Mouse (Mus musculus) erythroid progenitor cell, adult 5-6 weeks (primary cell): Measurements from ENCODE around the gene Jmy. TPM values are rescaled to one million over a fixed set of nuclear protein-coding genes. Genes with fewer than 3 reads are reported as not detected.
"Not testable (repeated sequence)": the region's sequence is repeated elsewhere in the genome, so short reads cannot be mapped to it uniquely, and the experiment has no call there.

Experiments used
- ATAC-seq: replicated peaks from 2 replicates; pipeline ENCODE4 v1.8.0; 2016; ENCODE audit warnings: moderate number of reproducible peaks, mild to moderate bottlenecking, moderate TSS enrichment, inconsistent platforms; ENCODE audit not compliant: poor library complexity, low FRiP score, severe bottlenecking
- total RNA-seq, 2 experiments: library from RNA; stranded (forward) in 1 of 2; stranded (reverse) in 1 of 2; fragments of 150-400 nt in 1 of 2; fragments of 186-747, 209-891 nt in 1 of 2; gene quantifications; 2 replicates each; pipeline versions ENCODE4 v1.2.3 to v1.2.4; 2015 to 2017; ENCODE audit warnings: low replicate concordance in 2 of 2

Jmy gene
- 21.6 and 23.1 TPM in 2 replicates for total RNA-seq (2015; ENCODE audit: low replicate concordance)
- 19.5 and 33.4 TPM in 2 replicates for total RNA-seq (2017; ENCODE audit: low replicate concordance)

- ATAC-seq = peak; percentile 67
Observed at GRCm38 (mm10) chr13:93499167-93499972, at the start of gene Jmy. TSS of gene Jmy (minus strand) at chr13:93499808.

GRCm38 (mm10) chr13:93547641-93548040 is 48.0 kb upstream of the Jmy start:
- ATAC-seq = no peak

DNA sequence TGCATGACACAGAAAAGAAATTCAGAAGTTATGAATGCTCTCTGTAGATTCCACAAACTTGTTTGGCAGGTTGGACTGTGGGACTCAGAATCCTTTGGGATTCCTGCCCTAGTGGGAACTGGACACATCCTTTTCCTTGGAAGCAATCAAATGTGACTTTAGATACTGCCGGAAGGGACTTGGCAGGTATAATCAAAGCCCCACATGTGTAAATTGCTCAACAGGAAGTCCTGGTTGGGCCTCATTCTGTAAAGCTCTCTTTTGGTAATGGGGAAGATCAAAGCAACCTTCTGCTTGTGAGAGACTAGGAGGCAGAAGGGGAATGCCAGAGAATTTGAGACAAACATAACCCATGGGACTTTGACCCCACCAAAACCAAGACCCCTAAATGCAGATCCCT is 46.4 kb upstream of the Jmy start:
- ATAC-seq = no peak

DNA sequence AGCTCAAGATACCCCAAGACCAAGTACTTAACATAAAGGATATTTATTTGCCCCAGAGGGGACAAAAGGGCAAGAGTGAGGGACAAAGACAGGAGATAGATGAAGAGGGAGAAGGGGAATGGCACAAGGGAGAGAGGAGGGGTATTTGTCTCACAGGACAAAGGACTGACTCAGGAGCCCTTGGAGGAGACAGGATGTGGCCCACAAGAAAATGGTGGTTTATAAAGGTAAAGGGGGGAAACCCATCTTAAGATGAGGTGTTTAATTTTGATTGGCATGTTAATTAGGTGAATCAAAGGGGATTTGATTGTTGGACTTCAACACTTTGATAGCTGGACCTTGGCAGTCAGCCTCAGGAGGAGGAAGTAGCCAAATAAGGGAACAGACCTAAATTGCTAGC is 44.7 kb upstream of the Jmy start:
- no peak for ATAC-seq

DNA sequence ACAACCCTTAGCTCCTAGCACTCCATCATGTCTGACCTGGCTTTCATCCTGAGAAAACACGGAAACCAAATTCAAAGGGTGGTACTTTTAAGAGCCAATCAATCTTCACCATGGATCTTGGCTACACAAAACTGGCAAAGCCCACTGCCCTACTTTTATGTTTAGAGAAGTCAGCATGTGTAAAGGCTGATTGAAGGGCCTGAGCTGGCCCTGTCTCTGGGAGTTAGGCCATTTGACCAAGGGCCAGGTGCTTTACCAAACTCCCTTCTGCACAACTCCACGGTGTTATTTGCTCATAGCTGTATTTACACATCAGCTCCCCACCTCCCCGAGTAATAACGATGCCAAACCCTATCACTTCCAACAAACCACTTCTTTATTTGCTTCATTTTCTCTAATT is 39.7 kb upstream of the Jmy start:
- no peak for ATAC-seq

GRCm38 (mm10) chr13:93518753-93519319 is 19.2 kb upstream of the Jmy start:
- ATAC-seq = no peak

DNA sequence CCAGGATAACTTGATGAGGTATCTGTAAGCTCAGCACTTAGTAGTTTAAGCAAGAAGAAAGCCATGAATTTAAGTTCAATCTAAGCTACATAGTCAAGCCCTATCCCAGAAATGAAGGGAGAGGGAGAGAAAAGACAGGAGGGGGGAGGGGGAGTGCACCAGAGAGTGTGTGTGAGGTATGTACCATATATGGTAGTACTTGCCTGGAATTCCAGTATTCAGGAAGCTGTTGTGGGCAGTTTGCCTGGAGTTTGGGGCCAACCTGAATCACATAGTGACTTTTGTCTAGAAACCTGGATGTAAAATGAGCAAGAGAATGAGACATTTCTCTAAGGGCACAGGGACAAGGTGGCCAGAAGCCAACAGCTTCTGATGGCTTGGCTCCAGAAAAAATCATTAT is 17.6 kb upstream of the Jmy start:
- ATAC-seq = no peak

DNA sequence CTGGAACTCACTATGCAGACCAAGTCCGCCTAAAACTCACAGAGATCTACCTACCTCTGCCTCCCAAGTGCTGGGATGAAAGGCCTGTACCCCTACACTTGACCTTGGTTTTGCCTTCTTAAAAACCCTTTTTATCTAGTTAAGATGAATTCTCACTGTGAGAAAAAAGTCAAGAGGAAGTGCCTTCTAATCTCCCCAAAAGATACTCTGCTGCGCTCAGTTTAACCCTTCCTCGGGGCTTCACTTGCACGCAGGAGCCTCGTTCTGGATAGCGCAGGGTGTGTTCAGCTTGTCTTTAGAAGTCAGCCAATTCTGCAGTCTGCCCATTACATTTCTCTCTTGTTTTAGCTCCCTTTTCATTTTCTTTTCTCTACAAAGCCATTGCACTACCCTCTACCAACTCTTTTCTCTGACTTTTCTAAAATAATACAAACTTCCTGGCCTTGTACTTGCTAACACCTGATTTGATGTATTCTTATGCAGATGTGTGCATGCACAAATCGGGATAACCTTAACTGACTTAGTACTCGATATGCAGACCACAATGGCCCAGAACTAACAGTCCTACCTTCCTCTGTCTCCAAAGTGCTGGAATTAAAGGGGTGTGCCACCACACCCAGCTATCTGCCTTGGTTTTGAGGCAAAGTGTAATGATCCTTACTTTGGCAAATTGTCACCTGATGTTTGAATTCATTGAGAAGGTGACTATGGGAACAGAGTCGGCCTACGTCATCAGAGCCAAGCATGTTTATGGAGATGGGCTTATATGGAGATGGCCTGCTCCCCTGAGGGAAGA is 14.6 kb upstream of the Jmy start:
- no peak for ATAC-seq

DNA sequence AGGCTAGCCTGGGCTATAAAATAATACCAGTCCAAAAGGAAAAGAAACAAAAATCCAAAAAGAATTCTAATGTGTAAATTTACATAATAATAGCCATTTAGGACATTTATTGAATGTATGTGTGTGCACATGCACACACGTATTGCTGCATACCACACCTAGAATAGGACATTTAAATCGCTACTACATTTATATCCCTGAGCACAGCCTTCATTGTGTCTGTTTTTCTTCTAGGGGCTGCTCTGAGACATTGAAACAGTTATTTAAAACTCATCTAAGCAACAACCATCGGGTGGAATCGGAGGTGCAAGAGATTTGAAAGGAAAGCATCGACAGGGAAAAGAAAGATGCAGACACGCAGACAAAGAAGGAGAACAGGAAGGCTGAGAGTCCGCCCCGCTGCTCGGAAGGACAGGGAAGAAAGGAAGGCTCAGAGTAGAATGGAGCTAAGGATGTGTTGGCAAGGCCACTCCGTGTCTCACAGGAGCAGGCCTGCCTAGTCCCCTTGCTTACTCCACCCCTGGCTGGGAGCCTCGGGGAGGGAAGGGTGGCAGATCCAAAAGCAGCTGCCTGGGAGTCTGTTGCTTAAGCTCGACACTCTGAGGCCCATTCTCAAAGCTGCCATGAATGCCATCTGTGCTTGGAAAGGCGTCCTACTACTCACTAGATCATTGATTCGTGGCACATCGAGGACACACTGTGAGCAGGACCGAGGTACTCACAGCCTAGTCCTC is 11.0 kb upstream of the Jmy start:
- no peak for ATAC-seq

DNA sequence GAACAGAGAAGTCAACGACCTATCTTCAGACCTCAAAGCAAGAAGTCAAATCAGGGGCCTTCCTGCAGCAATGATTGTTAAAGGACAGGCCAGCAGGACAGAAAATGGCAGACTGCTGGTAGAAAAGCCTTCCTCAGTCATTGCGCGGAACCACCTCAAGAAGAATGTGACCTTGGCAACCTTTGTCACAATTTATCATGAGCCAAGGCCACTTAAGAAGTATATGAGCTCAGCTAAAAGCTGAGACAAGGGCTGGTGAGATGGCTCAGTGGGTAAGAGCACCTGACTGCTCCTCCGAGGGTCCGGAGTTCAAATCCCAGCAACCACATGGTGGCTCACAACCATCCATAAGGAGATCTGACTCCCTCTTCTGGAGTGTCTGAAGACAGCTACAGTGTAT is 7.3 kb upstream of the Jmy start:
- not testable (repeated sequence) for ATAC-seq

DNA sequence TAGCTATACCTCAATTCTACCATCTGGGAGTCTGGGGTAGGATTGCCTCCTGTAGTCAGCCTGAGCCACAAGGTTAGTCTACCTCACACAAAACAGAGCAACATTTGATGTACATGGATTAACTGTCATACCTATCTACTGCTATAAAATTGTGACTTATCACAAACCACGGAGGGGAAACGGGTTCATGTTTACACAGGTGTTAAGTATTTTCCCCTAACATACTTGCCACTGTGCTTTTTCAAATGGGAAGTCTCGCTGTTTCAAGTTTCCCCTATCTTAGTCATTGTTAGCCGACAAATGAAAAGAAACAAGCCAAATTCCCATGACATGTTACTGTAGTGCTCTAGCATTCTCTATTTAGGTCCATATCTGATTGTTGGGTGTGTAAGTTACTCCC is 2.1 kb upstream of the Jmy start:
- ATAC-seq = no peak

DNA sequence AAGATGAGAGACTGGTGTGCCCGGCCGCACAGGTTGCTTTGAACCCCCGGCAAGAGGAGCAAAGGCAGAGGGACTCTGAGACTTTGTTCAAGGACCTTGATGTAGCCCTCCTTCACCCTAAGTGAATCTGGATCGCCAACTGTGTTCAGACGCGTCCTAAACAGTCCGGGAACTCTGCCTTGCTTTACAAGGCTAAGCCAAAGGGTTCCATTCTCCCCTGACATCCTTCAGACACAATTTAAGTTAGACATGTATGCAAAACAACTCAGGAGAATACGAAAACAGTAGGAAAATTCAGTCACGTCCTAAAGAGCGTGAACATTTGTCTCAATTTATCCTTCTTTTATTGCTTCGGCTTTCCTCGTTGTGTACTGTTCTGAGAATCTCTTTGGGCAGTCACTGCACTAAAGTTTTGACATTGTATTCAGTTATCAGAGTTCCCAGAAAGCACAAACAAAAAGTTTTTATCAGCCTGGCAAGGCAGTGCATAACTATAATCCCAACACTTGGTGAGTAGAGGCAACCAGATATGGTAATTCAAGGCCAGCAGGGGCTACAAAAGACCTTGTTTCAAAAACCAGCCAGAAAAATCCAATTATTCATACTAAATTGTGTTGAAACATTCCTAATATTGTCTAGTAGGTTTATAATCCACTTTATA is 495 bp upstream of the Jmy start:
- ATAC-seq = peak; percentile 27

DNA sequence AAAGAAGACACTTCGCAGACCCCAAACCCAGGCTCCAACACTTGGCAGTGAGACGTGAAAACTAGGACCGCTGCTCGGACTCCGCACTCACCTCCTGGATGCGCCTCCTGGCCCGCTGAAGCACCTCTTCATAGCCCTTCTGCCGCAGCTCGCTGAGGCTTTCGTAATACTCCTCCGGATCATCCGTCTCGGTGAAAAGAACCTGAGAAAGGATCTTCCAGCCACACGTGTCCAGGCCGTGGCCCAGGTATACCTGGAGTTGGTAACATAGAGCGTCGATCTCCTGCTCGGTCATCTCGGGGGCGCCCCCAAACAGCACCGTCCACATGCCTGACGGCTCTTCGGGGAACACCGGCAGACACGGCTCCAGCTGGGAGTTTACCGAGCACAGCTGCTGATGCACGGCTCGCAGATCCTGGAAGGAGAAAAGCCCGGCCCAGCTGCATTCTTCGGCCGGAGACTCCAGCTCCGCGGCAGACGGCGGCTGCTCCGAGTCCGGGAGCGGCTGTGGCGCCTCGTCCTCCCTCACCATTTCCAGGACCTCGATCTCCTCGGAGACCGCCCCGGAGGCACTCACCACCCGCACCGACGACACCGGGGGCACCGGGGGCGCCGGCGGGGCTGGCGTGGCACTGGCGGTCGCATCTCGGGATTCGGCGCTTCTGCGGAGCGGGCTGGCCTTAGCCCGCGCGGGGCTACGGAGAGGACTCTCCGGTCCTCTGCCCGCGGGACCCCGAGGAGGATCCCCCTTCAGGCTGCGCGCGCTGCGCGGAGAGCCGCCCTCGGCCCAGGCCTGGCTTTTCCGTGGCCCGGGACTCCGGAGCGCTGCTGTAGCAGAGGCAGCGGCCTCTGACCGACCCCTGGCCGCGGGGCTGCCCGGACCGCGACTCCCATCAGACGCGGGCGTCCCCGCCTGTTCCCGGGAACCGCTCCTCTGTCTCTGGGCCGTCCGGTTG is 1.1 kb downstream of the Jmy start:
- peak; percentile 60 for ATAC-seq

DNA sequence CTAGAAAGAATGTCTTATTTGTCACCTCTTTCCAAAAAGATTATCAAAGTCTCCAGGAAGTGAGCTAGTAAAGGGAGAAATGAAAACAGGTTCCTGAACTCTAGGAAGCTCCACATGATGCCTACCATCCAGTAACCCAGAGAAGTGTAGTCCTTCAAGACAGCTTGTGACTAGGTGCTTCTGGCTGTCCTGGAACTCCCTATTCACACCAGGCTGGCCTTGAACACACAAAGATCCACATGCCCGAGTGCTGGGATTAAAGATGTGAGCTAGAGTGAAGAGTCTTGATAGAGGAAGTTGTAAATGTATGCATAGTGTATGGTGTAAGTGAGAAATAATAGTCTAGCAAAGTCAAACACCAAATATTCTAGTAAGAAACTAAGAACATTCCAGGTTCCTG is 2.6 kb downstream of the Jmy start:
- peak; percentile 16; the same call in 1 of the 2 replicates for ATAC-seq

DNA sequence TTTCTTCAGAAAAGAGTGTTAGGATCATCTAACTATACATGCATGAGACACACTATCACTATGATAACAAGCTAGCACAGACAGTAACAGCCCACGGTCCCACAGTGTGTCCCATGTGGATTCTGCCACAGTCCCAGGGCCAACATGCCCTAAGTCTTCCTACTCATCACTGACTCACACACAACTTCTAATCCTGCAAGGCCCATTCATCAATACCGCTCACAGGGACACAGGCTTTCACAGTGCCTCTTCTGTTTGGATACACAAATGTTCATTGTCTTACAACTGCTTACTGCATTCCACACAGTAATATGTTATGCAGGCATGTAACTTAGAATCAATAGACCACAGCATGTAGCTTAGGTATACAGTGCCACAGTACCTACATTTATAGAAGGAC is 11.1 kb downstream of the Jmy start:
- no peak for ATAC-seq

DNA sequence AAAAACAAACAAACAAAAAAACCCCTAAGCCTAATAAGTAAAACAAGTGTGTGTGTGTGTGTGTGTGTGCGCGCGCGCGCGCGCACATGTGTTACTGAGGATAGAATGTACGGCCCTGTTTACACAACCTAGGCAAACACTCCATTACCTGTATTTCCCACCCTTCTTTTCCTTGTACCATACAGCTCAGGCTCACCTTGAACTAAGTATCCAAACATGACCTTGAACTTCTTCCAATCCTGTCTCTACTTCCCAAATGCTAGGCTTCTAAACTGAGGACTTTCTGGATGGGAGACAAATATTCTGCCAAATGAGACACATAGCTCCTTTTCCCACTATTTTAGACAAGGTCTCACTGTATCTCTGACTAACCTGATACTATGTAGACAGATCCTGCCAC is 11.9 kb downstream of the Jmy start:
- ATAC-seq = no peak

DNA sequence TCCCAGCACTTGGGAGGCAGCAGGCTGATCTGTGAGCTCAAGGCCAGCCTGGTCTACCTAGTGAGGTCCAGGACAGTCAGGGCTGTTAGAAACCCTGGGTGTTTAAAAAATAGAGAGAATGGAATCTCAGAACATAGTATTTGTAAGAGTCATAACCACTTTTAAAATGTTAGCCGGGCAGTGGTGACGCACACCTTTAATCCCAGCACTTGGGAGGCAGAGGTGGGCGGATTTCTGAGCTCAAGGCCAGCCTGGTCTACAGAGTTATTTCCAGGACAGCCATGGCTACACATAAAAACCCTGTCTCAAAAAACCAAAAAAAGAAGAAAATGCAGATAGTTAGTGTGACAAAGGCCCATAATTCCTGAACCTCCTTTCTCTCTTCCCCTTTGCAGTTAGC is 15.3 kb downstream of the Jmy start:
- no peak for ATAC-seq

GRCm38 (mm10) chr13:93481110-93481509 is 18.5 kb downstream of the Jmy start:
- no peak for ATAC-seq

DNA sequence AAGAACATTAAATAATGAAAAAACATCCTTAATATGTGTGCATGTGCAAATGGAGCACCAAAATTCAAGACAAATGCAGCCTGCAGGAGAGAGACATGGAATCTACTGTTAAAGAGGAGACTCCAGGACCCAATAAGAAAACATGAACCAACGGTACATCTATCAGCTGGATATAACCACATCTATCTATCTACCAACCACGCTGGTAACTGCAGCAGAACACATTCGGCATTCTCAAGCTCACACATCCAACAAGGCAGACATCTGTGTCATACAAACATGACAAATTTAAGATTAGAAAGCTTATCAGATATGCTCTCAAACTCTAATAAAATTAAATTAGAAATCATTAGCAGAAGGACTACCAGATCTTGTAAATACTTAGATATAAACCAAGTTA is 21.3 kb downstream of the Jmy start:
- no peak for ATAC-seq
